Mouse (Mus musculus): Measurements from ENCODE around the gene Slc7a5. TPM values are rescaled to one million over a fixed set of nuclear protein-coding genes. Genes with fewer than 3 reads are reported as not detected.
A peak's percentile ranks its signal among the peaks of the same experiment; 100 is the strongest.

Slc7a5 gene
- polyA plus RNA-seq, 1 experiment from 2014 or later, result 19.8 TPM

- no peak for ATAC-seq (ENCODE audit: insufficient read depth, low FRiP score)
- 23% methylated on average over 2 of the region's 2 CpGs for WGBS
Observed at GRCm38 (mm10) chr8:121943057-121943540, 35.6 kb upstream of the Slc7a5 start.

DNA sequence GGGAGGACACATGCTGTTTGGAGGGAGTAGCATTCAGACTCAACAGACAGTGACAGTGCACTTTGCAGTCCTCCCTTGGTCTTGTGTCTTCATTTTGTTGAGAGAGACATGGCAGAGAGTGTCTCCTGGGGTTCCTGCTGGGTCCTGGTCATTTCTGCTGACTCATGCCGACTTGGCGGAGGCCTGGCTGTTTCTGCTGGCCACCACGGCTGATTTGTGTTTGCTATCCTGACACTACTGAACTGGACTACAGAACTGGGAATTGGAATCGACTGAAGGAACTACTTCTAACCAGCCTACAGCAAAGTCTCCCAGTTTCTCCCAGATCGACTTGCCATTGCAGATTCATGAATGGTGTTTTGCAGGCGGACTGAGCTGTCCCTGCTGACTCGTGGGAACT is 31.2 kb upstream of the Slc7a5 start:
- Histone ChIP-seq H3K9me3 (replicated peaks; ENCODE audit: control insufficient read depth, low read length) (no peaks in the 10 kb centered on the region), H3K4me3 (replicated peaks; ENCODE audit: low read length) (no peak overlapping the region), H3K4me2 (ENCODE audit: low read depth, low read length) (no peak overlapping the region), H3K36me3 (ENCODE audit: control insufficient read depth, insufficient read depth, low read length) (no peaks in the 10 kb centered on the region), H3K9ac (ENCODE audit: low read length) (no peak overlapping the region), H3K27me3 (ENCODE audit: control insufficient read depth, insufficient read depth, low read length) (no peaks in the 10 kb centered on the region), H3K27ac (ENCODE audit: low read length) (no peak overlapping the region), H3K4me1 (ENCODE audit: control insufficient read depth, insufficient read depth, low read length) (peaks cover 6% of the 10 kb centered on the region; the same call in 1 of the 2 replicates)
- WGBS, result 77% methylated on average over 7 of the region's 7 CpGs
- no peak for ATAC-seq (ENCODE audit: insufficient read depth, low FRiP score)

More at GRCm38 (mm10) chr8:121943057-121943540, 35.6 kb upstream of the Slc7a5 start:
- H3K4me3 ChIP-seq (replicated peaks; ENCODE audit: low read length), result no peak overlapping the region
- H3K9ac ChIP-seq (ENCODE audit: low read length), result no peak overlapping the region
- no peak overlapping the region for H3K4me2 ChIP-seq (ENCODE audit: low read depth, low read length)
- H3K27ac ChIP-seq (ENCODE audit: low read length), result no peak overlapping the region
- no peaks in the 10 kb centered on the region for H3K36me3 ChIP-seq (ENCODE audit: control insufficient read depth, insufficient read depth, low read length)
- H3K9me3 ChIP-seq (replicated peaks; ENCODE audit: control insufficient read depth, low read length), result no peaks in the 10 kb centered on the region
- H3K27me3 ChIP-seq (ENCODE audit: control insufficient read depth, insufficient read depth, low read length), result no peaks in the 10 kb centered on the region
- H3K4me1 ChIP-seq (ENCODE audit: control insufficient read depth, insufficient read depth, low read length), result peaks cover 9% of the 10 kb centered on the region

DNA sequence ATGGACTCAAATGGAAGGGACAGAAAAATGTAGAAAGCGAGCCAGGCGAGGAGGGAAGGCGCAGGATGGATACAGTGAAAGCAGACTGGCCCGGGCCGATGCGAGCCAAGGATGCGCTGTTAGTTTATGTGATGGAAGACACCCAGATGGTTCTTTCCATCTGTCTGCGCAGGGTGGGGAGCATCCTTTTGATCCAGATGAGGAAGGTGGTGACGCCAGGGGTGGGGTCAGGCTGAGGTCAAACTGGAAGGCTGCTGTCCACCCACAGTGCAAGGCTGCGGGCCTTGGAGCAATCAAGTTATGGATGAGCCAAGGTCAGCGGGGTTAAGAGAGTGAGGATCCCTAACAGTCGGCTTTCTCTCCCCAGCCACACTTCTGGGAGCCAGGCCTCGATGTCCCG is 28.9 kb upstream of the Slc7a5 start:
- Histone ChIP-seq H3K4me2 (ENCODE audit: low read depth, low read length) (no peak overlapping the region), H3K4me1 (ENCODE audit: control insufficient read depth, insufficient read depth, low read length) (peaks cover 6% of the 10 kb centered on the region; the same call in 1 of the 2 replicates), H3K4me3 (replicated peaks; ENCODE audit: low read length) (no peak overlapping the region), H3K36me3 (ENCODE audit: control insufficient read depth, insufficient read depth, low read length) (no peaks in the 10 kb centered on the region), H3K27me3 (ENCODE audit: control insufficient read depth, insufficient read depth, low read length) (no peaks in the 10 kb centered on the region), H3K9me3 (replicated peaks; ENCODE audit: control insufficient read depth, low read length) (no peaks in the 10 kb centered on the region), H3K27ac (ENCODE audit: low read length) (0 out of 2 replicates have a peak overlapping the region, but pooled peaks have one; percentile 21), H3K9ac (ENCODE audit: low read length) (no peak overlapping the region)
- peak; percentile 34; the same call in 1 of the 2 replicates for ATAC-seq (ENCODE audit: insufficient read depth, low FRiP score)
- 44% methylated on average over 14 of the region's 14 CpGs for WGBS

DNA sequence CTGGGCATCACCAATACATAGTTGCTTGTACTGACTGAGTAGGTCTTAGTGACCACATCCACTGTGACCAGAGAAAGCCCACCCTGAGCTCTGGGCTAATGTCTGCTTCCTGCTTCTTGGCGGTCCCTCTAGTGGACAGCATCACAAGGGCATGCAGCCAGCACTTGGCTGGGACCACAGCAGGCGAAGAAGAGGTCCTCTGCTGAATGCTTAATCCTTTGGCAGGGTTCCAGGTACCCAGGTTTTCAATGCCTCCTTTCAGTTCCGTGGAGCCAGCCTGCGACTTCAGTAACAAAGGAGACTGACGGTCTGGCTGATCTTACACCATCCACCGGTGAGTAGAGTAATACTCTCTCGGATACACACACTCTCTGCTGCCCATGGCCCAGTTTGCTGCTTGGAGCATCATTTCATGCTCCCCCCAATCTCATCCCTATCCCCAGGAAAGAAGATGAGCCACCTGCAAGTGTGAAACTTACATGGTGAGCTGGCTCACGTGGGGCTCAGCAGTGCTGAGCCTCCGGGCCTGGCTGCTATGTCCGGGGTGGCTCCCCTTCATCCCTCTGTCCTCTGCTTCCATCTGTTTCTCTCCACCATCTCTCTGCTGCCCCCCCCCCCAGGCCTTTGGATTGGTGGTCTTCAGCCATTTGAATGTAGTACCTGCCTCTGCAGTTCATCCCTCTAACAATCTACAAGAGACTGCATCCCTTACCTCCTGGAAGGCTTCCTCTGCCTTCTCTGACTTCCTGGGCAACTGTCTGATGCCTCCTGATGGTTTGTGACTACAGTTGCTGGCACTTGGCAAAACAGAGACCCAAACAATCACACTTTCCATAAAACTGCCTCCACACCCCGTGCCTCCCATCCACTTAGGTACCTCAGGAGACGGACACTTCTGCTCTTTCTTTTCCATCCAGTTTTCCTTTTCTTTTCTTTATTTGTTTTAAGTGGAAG is 28.1 kb upstream of the Slc7a5 start:
- Histone ChIP-seq H3K4me2 (ENCODE audit: low read depth, low read length) (no peak overlapping the region), H3K4me1 (ENCODE audit: control insufficient read depth, insufficient read depth, low read length) (peaks cover 6% of the 10 kb centered on the region; the same call in 1 of the 2 replicates), H3K27ac (ENCODE audit: low read length) (peak overlapping the region; percentile 3; the same call in 1 of the 2 replicates), H3K9ac (ENCODE audit: low read length) (0 out of 2 replicates have a peak overlapping the region, but pooled peaks have one; percentile 3), H3K9me3 (replicated peaks; ENCODE audit: control insufficient read depth, low read length) (no peaks in the 10 kb centered on the region), H3K36me3 (ENCODE audit: control insufficient read depth, insufficient read depth, low read length) (no peaks in the 10 kb centered on the region), H3K4me3 (replicated peaks; ENCODE audit: low read length) (no peak overlapping the region), H3K27me3 (ENCODE audit: control insufficient read depth, insufficient read depth, low read length) (no peaks in the 10 kb centered on the region)
- peak; percentile 34; the same call in 1 of the 2 replicates for ATAC-seq (ENCODE audit: insufficient read depth, low FRiP score)
- WGBS, result 51% methylated on average over 12 of the region's 12 CpGs

- Histone ChIP-seq H3K27ac (ENCODE audit: low read length) (0 out of 2 replicates have a peak overlapping the region, but pooled peaks have one; percentile 3), H3K27me3 (ENCODE audit: control insufficient read depth, insufficient read depth, low read length) (no peaks in the 10 kb centered on the region), H3K9me3 (replicated peaks; ENCODE audit: control insufficient read depth, low read length) (no peaks in the 10 kb centered on the region), H3K4me2 (ENCODE audit: low read depth, low read length) (no peak overlapping the region), H3K36me3 (ENCODE audit: control insufficient read depth, insufficient read depth, low read length) (no peaks in the 10 kb centered on the region), H3K4me1 (ENCODE audit: control insufficient read depth, insufficient read depth, low read length) (peaks cover 6% of the 10 kb centered on the region; the same call in 1 of the 2 replicates), H3K9ac (ENCODE audit: low read length) (0 out of 2 replicates have a peak overlapping the region, but pooled peaks have one; percentile 12), H3K4me3 (replicated peaks; ENCODE audit: low read length) (no peak overlapping the region)
- no peak for ATAC-seq (ENCODE audit: insufficient read depth, low FRiP score)
Observed at GRCm38 (mm10) chr8:121934923-121935322, 27.4 kb upstream of the Slc7a5 start.

DNA sequence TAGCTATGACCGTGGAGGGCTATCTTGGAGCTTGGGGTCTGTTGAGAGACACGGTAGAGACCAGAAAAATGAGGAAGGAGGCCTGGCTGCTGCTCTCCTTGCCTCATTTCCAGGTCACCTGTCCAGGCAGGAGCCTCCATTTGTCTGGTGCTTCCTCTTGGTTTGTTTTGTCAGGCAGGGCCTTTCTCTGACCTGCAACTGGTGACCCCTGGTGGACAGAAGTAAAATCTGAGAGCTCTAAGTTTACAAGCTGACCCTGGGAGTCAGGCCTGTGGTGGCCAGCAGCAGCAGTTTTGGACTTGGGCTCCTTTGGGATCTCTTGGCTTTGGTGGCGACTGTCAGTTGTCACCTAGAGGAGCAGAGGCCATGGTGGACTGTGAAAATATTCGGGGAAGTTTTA is 27.0 kb upstream of the Slc7a5 start:
- WGBS, result 48% methylated on average over 4 of the region's 4 CpGs
- no peak for ATAC-seq (ENCODE audit: insufficient read depth, low FRiP score)
- no peaks in the 10 kb centered on the region for H3K27me3 ChIP-seq (ENCODE audit: control insufficient read depth, insufficient read depth, low read length)
- no peak overlapping the region for H3K4me3 ChIP-seq (replicated peaks; ENCODE audit: low read length)
- H3K27ac ChIP-seq (ENCODE audit: low read length), result no peak overlapping the region
- 0 out of 2 replicates have a peak overlapping the region, but pooled peaks have one; percentile 12 for H3K9ac ChIP-seq (ENCODE audit: low read length)
- no peaks in the 10 kb centered on the region for H3K9me3 ChIP-seq (replicated peaks; ENCODE audit: control insufficient read depth, low read length)
- no peak overlapping the region for H3K4me2 ChIP-seq (ENCODE audit: low read depth, low read length)
- no peaks in the 10 kb centered on the region for H3K36me3 ChIP-seq (ENCODE audit: control insufficient read depth, insufficient read depth, low read length)
- H3K4me1 ChIP-seq (ENCODE audit: control insufficient read depth, insufficient read depth, low read length), result peaks cover 6% of the 10 kb centered on the region; the same call in 1 of the 2 replicates

- ATAC-seq (ENCODE audit: insufficient read depth, low FRiP score), result no peak
Observed at GRCm38 (mm10) chr8:121932668-121933520, 25.4 kb upstream of the Slc7a5 start.

GRCm38 (mm10) chr8:121932026-121932667 is 24.7 kb upstream of the Slc7a5 start:
- H3K36me3 ChIP-seq (ENCODE audit: control insufficient read depth, insufficient read depth, low read length), result no peaks in the 10 kb centered on the region
- ATAC-seq (ENCODE audit: insufficient read depth, low FRiP score), result no peak
- no peak overlapping the region for H3K27ac ChIP-seq (ENCODE audit: low read length)
- 76% methylated on average over 12 of the region's 12 CpGs for WGBS
- no peak overlapping the region for H3K4me3 ChIP-seq (replicated peaks; ENCODE audit: low read length)
- no peak overlapping the region for H3K9ac ChIP-seq (ENCODE audit: low read length)
- no peaks in the 10 kb centered on the region for H3K27me3 ChIP-seq (ENCODE audit: control insufficient read depth, insufficient read depth, low read length)
- peaks cover 6% of the 10 kb centered on the region; the same call in 1 of the 2 replicates for H3K4me1 ChIP-seq (ENCODE audit: control insufficient read depth, insufficient read depth, low read length)
- H3K4me2 ChIP-seq (ENCODE audit: low read depth, low read length), result no peak overlapping the region
- H3K9me3 ChIP-seq (replicated peaks; ENCODE audit: control insufficient read depth, low read length), result no peaks in the 10 kb centered on the region

More at GRCm38 (mm10) chr8:121932668-121933520, 25.4 kb upstream of the Slc7a5 start:
- H3K4me2 ChIP-seq (ENCODE audit: low read depth, low read length), result no peak overlapping the region
- H3K27ac ChIP-seq (ENCODE audit: low read length), result no peak overlapping the region
- no peak overlapping the region for H3K9ac ChIP-seq (ENCODE audit: low read length)
- no peaks in the 10 kb centered on the region for H3K27me3 ChIP-seq (ENCODE audit: control insufficient read depth, insufficient read depth, low read length)
- 85% methylated on average over 14 of the region's 14 CpGs for WGBS
- H3K36me3 ChIP-seq (ENCODE audit: control insufficient read depth, insufficient read depth, low read length), result no peaks in the 10 kb centered on the region
- no peak overlapping the region for H3K4me3 ChIP-seq (replicated peaks; ENCODE audit: low read length)
- peaks cover 6% of the 10 kb centered on the region; the same call in 1 of the 2 replicates for H3K4me1 ChIP-seq (ENCODE audit: control insufficient read depth, insufficient read depth, low read length)
- H3K9me3 ChIP-seq (replicated peaks; ENCODE audit: control insufficient read depth, low read length), result no peaks in the 10 kb centered on the region

All from stomach, embryonic 16.5 days (tissue).